Mouse (Mus musculus) cerebral cortex, adult 2 months (tissue): ENCODE measurements around the gene Dnajc21.

ENCODE experiments used
- WGBS: fragments of 180-500 bp; shearing (Covaris S2); methylation state at CpG from one replicate; pipeline ENCODE4 v1.1.7; 2018; 5-methylcytosine and 5-hydroxymethylcytosine counted together

The Dnajc21 gene

GRCm38 (mm10) chr15:10436893-10437292 is 33.4 kb downstream of the Dnajc21 start:
- WGBS = 45% methylated on average over 1 of the region's 1 CpGs

DNA sequence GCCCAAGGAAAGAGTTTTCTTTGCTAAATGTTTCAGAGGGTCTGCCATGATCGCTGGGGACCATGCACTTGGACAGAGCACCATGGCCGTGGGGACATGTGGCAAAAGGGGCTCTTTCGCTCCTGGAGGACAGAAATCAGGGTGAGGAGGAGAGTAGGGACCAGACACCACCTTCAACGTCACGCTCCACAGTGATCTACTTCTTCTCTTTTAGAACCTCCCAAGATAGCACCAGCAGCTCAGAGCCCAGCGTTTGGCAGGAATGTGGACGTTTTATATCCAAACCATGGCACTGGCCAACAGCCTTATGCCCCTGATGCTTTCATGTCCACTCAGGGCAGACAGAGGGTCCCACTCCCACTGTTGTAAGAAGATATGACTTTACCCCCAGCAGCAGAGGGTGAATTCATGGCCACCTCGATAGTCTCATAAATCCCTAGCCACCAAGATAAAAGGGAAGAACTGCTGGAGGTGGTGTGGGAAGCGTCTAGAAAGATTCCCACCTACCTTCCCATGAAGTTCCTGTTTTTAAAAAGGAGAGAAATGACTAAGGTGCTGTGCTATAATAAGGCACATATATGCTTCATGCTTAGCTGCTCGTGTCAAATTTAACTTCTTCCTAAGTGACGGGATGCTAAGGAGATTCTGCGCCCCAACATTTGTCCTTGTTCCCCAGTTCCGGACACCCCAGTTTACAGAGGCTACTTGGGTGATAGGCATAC is 43.6 kb downstream of the Dnajc21 start:
- WGBS = 70% methylated on average over 13 of the region's 13 CpGs

- WGBS = 78% methylated on average over 6 of the region's 6 CpGs
Observed at GRCm38 (mm10) chr15:10426124-10426523, 44.2 kb downstream of the Dnajc21 start.

DNA sequence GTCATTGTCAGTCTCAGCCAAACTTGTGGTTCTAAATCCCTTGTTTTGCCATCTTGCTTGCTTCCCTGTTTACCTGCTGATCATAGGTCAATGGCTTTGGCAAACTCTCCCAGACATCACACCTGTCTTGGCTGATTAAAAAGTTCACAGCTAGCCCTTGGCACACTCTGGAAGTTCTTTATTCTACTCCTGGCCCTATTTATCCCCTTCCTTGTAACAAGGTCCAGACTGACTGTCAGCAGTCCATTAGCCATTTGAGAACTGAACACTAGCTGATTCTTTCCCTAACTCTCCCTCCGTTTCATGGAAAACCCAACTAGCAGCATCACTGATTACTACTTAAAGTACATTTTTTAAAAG is 48.6 kb downstream of the Dnajc21 start:
- WGBS = 60% methylated on average over 1 of the region's 1 CpGs

DNA sequence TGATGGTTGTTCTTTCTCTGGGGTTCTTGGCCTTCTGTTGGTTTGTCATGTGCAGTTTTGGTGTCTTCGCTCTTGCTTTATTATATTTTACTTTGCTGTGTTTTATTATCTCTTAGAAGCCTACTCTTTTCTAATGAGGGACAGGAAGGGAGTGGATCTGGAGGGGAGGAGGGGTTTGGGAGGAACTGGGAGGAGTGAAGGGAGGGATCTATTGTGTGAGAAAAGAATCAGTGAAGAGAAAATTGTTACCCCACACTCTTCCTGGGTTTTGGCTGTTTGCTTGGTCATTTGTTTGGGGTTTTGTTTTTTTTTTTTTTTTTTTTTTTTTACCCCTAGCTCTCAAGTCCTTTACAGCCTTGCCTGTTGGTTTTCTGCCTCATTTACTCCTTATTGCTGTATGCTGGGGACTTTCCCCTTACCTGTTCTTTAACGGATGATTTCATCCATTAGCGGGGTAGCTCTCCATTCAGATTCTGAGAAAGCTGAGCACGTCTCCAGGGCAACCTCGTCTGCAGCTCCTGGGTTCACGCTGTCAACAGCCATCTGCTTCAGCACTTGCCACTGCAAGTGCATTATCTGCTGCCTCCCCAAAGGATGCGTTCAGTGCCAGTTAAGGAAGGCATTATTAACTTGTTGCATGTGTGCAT is 49.1 kb downstream of the Dnajc21 start:
- 41% methylated on average over 7 of the region's 7 CpGs for WGBS

DNA sequence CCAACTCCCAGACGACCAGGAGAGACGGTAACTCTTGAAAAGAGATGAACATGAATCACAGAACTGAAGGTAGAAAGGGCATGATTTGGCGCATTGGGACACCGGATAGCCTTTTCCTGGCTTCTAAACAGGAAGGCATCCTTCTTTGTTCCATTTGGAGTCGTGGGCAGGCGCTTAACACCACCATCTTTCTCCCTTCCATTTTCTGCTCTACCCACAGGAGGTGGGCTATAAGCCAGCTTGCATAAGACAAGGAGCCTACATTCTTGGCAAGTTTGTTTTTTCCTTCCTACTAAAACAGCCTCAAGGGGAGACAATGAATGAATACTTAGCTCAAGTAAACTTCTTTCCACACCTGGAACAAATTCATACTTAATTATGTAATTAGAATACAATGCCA is 56.7 kb downstream of the Dnajc21 start:
- WGBS = 61% methylated on average over 6 of the region's 6 CpGs

GRCm38 (mm10) chr15:10410881-10411280 is 59.4 kb downstream of the Dnajc21 start:
- WGBS = 51% methylated on average over 2 of the region's 2 CpGs

DNA sequence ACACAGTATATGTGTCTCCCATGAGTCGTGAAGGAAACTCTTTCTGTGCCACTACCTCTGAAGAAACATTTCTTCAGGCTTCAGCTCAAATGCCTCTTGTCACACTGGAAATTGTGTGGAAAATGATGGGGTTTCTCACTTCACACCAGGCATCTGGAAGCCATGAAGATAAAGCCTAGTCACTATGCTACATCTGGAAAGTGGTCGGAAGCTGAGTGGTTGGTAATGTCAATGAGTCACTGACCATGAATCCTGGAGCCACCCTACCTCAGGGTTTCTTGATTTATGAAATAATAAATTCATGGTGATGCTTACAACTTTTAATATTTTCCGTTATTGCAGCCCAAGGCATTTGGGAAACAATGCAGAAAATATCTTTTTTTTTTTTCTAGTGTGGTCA is 60.5 kb downstream of the Dnajc21 start:
- WGBS = 87% methylated on average over 3 of the region's 3 CpGs

- 45% methylated on average over 3 of the region's 3 CpGs for WGBS
Observed at GRCm38 (mm10) chr15:10400415-10400814, 69.9 kb downstream of the Dnajc21 start.

GRCm38 (mm10) chr15:10399795-10400194 is 70.5 kb downstream of the Dnajc21 start:
- WGBS = 75% methylated on average over 2 of the region's 2 CpGs
